Comparison of ENCODE assay signal across 7 mouse cellular contexts in the genomic region with DNA sequence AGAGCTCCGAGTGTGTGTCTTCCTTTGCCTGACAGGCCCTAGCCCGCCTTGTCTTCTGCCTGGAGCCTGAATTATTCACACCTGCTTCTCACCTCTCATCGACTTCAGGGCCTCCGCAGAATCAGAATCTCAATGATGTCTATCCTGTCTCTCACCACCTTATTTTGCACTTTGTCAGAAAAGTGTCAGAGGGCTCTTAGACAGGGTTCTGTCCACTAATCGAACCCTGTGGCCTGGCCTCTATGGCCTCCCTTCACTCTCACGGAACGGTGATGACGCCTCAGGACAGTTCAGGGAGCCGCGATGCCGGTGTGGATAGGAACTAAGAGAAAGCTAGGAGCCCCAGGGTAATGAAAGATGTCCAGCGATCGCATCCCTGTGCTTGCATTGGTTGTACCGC. TPM values are rescaled to one million over a fixed set of nuclear protein-coding genes. Genes with fewer than 3 reads are reported as not detected.
DNase-seq lines count a peak whose midpoint lies in the region; ATAC-seq and TF ChIP-seq lines count a peak whose summit lies in the region.

A gene (plus strand): TSS at position 301 of the 400 bp plus-strand sequence.

- H3K36me3 ChIP-seq in lung, embryonic 14.5 days (ENCODE audit: insufficient read depth), result no peaks in the 10 kb centered on the region
- no peaks in the 10 kb centered on the region for H3K36me3 ChIP-seq in forebrain, embryonic 16.5 days (ENCODE audit: control insufficient read depth, insufficient read depth)
- no peaks in the 10 kb centered on the region for H3K36me3 ChIP-seq in neural tube, embryonic 14.5 days (ENCODE audit: control insufficient read depth, insufficient read depth, low read length)

- H3K4me1 ChIP-seq in lung, embryonic 14.5 days (ENCODE audit: insufficient read depth), result no peaks in the 10 kb centered on the region
- H3K4me1 ChIP-seq in forebrain, embryonic 16.5 days (replicated peaks; ENCODE audit: control insufficient read depth, insufficient read depth, low read length), result peaks cover 15% of the 10 kb centered on the region
- H3K4me1 ChIP-seq in neural tube, embryonic 14.5 days (ENCODE audit: control insufficient read depth, insufficient read depth, low read length), result peaks cover 7% of the 10 kb centered on the region

- peak within 1 kb of the TSS; percentile 49 for H3K4me3 ChIP-seq in lung, embryonic 14.5 days (ENCODE audit: low read depth, low read length)
- H3K4me3 ChIP-seq in forebrain, embryonic 16.5 days (replicated peaks; ENCODE audit: low read length), result peak within 1 kb of the TSS; percentile 87
- peak within 1 kb of the TSS; percentile 94 for H3K4me3 ChIP-seq in neural tube, embryonic 14.5 days (ENCODE audit: low read depth, low read length)

- no peak for TF ChIP-seq CTCF in lung, embryonic 14.5 days (IDR thresholded peaks at IDR 0.05; ENCODE audit: low read depth)

- DNase-seq in lung, embryonic 14.5 days, result no peak
- no peak for DNase-seq in lung, postnatal 10 days
- no peak for DNase-seq in left cerebral cortex, adult 8-10 months (ENCODE audit: low spot score in 2 of 2)
- DNase-seq in thymus, postnatal 14 days, result no peak
- DNase-seq in c-Kit-positive CD71-positive TER-119-positive erythroid progenitor cells, embryonic 14.5 days (ENCODE audit: low spot score), result no peak

- ATAC-seq in lung, embryonic 14.5 days (ENCODE audit: insufficient read depth), result no peak
- no peak for ATAC-seq in forebrain, embryonic 16.5 days
- ATAC-seq in neural tube, embryonic 14.5 days (ENCODE audit: low read depth), result no peak

- peaks cover 51% of the 10 kb centered on the region for H3K27me3 ChIP-seq in lung, embryonic 14.5 days (ENCODE audit: insufficient read depth, low read length)
- H3K27me3 ChIP-seq in forebrain, embryonic 16.5 days (replicated peaks; ENCODE audit: control insufficient read depth, insufficient read depth, low read length), result no peaks in the 10 kb centered on the region
- peaks cover 4% of the 10 kb centered on the region; the same call in 1 of the 2 replicates for H3K27me3 ChIP-seq in neural tube, embryonic 14.5 days (ENCODE audit: control insufficient read depth, insufficient read depth, low read length)

- peak within 1 kb of the TSS; percentile 57 for H3K9ac ChIP-seq in lung, embryonic 14.5 days
- H3K9ac ChIP-seq in forebrain, embryonic 16.5 days (replicated peaks; ENCODE audit: low read depth, low read length), result peak within 1 kb of the TSS; percentile 79
- H3K9ac ChIP-seq in neural tube, embryonic 14.5 days (replicated peaks; ENCODE audit: low read depth, low read length), result peak within 1 kb of the TSS; percentile 62

- WGBS in lung, embryonic 14.5 days, result 5% methylated on average over 14 of the region's 14 CpGs
- 8% methylated on average over 14 of the region's 14 CpGs for WGBS in forebrain, embryonic 16.5 days
- WGBS in neural tube, embryonic 14.5 days, result 4% methylated on average over 14 of the region's 14 CpGs

- H3K9me3 ChIP-seq in lung, embryonic 14.5 days (ENCODE audit: low read depth, low read length), result no peaks in the 10 kb centered on the region
- H3K9me3 ChIP-seq in forebrain, embryonic 16.5 days (ENCODE audit: control insufficient read depth, low read length), result no peaks in the 10 kb centered on the region
- H3K9me3 ChIP-seq in neural tube, embryonic 14.5 days (ENCODE audit: control insufficient read depth, low read length), result no peaks in the 10 kb centered on the region

- H3K27ac ChIP-seq in lung, embryonic 14.5 days (ENCODE audit: low read depth), result no peak within 1 kb of the TSS
- H3K27ac ChIP-seq in forebrain, embryonic 16.5 days (ENCODE audit: low read length), result peak within 1 kb of the TSS; percentile 87
- H3K27ac ChIP-seq in neural tube, embryonic 14.5 days (ENCODE audit: low read depth, low read length), result peak within 1 kb of the TSS; percentile 89

- peak within 1 kb of the TSS; percentile 99 for H3K4me2 ChIP-seq in lung, embryonic 14.5 days
- H3K4me2 ChIP-seq in forebrain, embryonic 16.5 days (ENCODE audit: low read length), result peak within 1 kb of the TSS; percentile 76
- peak within 1 kb of the TSS; percentile 76 for H3K4me2 ChIP-seq in neural tube, embryonic 14.5 days (ENCODE audit: low read depth, low read length)

RNA-seq across cellular contexts. Expression of the gene that starts here (rescaled TPM):
- 4.8 and 6.7 TPM in 2 replicates for polyA plus RNA-seq in lung, embryonic 14.5 days (2014; fragmentation: Nextera tagmentation; extraction: Ambion mirVana)
- polyA plus RNA-seq in forebrain, embryonic 16.5 days (2015; fragmentation: Nextera tagmentation; extraction: Ambion mirVana), result 22.4 and 28.5 TPM in 2 replicates
- total RNA-seq in left cerebral cortex, adult 8-10 months (2022), result 100 to 1,000 TPM in 1 of 4 experiments, 10 to 100 TPM in 3; 94.5 to 107 (median 97.9) TPM
- polyA plus RNA-seq in neural tube, embryonic 14.5 days (2014; fragmentation: Nextera tagmentation; extraction: Ambion mirVana), result 21.2 and 22.7 TPM in 2 replicates
